Mouse (Mus musculus) hindbrain, postnatal 0 days (tissue): ENCODE results near the gene Tanc1. TPM values are rescaled to one million over a fixed set of nuclear protein-coding genes. Genes with fewer than 3 reads are reported as not detected.

Source experiments
- ATAC-seq: fragments of 200-750 bp; cut with Nextera tagmentation; 2 replicates; pipeline ENCODE4 v1.8.0; 2017; ENCODE audit warnings: mild to moderate bottlenecking, moderate TSS enrichment, moderate library complexity
- DNase-seq: peaks from one replicate; pipeline ENCODE4 v3.0.0-alpha.2; 2015; ENCODE audit warnings: low spot score
- H3K27ac ChIP-seq: fragments of 300-500 bp; sonication (generic); 2 replicates; pipeline ENCODE4 v1.5.1; 2014; ENCODE audit warnings: mild to moderate bottlenecking
- H3K27me3 ChIP-seq: fragments of 300-500 bp; sonication (generic); 2 replicates; pipeline ENCODE4 v1.6.1; 2014; ENCODE audit warnings: low read length, mixed read lengths; ENCODE audit not compliant: insufficient read depth
- H3K36me3 ChIP-seq: fragments of 300-500 bp; sonication (generic); 2 replicates; pipeline ENCODE4 v1.6.1; 2014; ENCODE audit warnings: low read length, mixed read lengths; ENCODE audit not compliant: insufficient read depth
- H3K4me1 ChIP-seq: fragments of 300-500 bp; sonication (generic); 2 replicates; pipeline ENCODE4 v1.6.1; 2014; ENCODE audit warnings: antibody characterized with exemption, low read length, mixed read lengths; ENCODE audit not compliant: insufficient read depth
- H3K4me2 ChIP-seq: fragments of 300-500 bp; sonication (generic); 2 replicates; pipeline ENCODE4 v1.6.1; 2014; ENCODE audit warnings: low read depth, mild to moderate bottlenecking, low read length, moderate library complexity, mixed read lengths
- H3K4me3 ChIP-seq: fragments of 300-500 bp; sonication (generic); 2 replicates; pipeline ENCODE4 v1.5.1; 2014; ENCODE audit warnings: low read length
- H3K9ac ChIP-seq: fragments of 300-500 bp; sonication (generic); replicated peaks from 2 replicates; pipeline ENCODE4 v1.6.1; 2014; ENCODE audit warnings: mild to moderate bottlenecking, low read length, moderate library complexity, mixed read lengths
- H3K9me3 ChIP-seq: fragments of 300-500 bp; sonication (generic); 2 replicates; pipeline ENCODE4 v1.6.1; 2016; ENCODE audit warnings: low read length, mixed read lengths
- CTCF ChIP-seq: IDR thresholded peaks from 2 replicates; pipeline ENCODE4 v1.5.1; 2016; ENCODE audit warnings: antibody characterized with exemption, control low read depth, low read depth
- whole genome bisulfite sequencing: fragments of 180-500 bp; shearing (Covaris S2); extraction: QIAGEN DNeasy Blood & Tissue Kit; methylation state at CpG from one replicate; pipeline ENCODE4 v1.1.7; 2014; 5-methylcytosine and 5-hydroxymethylcytosine counted together
- polyA plus RNA-seq: library from polyadenylated mRNA; unstranded; fragments of >200 nt; fragmentation: Nextera tagmentation; extraction: Ambion mirVana; gene quantifications from 2 replicates; pipeline ENCODE4 v1.2.1, GENCODE M21; 2015
- total RNA-seq: library from RNA; depleted of rRNA; stranded (reverse); fragments of >200 nt; gene quantifications from 2 replicates; pipeline ENCODE4 v1.2.3, GENCODE M21; 2014

The Tanc1 gene
- total and polyA plus RNA-seq, 2 experiments from 2014 or later: 4.2 to 12.1 TPM

GRCm38 (mm10) chr2:59623858-59624257 is 12.0 kb downstream of the Tanc1 start:
- ATAC-seq (no peak), DNase-seq (no peak)
- Histone ChIP-seq H3K27ac (no peak overlapping the region), H3K27me3 (no peaks in the 10 kb centered on the region), H3K9me3 (no peaks in the 10 kb centered on the region), H3K36me3 (no peaks in the 10 kb centered on the region), H3K9ac (no peak overlapping the region), H3K4me1 (0 out of 2 replicates have a peak, but pooled peaks cover 4% of the 10 kb centered on the region), H3K4me3 (no peak overlapping the region), H3K4me2 (no peak overlapping the region)
- WGBS: 80% methylated on average over 5 of the region's 5 CpGs
- TF ChIP-seq CTCF: no peak

GRCm38 (mm10) chr2:59625416-59625815 is 13.6 kb downstream of the Tanc1 start:
- H3K4me2 ChIP-seq: no peak overlapping the region
- no peak for TF ChIP-seq CTCF
- ATAC-seq (no peak), DNase-seq (no peak)
- H3K27ac ChIP-seq: no peak overlapping the region
- 86% methylated on average over 2 of the region's 2 CpGs for WGBS
- no peak overlapping the region for H3K4me3 ChIP-seq
- H3K36me3 ChIP-seq: no peaks in the 10 kb centered on the region
- H3K27me3 ChIP-seq: no peaks in the 10 kb centered on the region
- H3K9me3 ChIP-seq: no peaks in the 10 kb centered on the region
- 0 out of 2 replicates have a peak, but pooled peaks cover 4% of the 10 kb centered on the region for H3K4me1 ChIP-seq
- H3K9ac ChIP-seq: no peak overlapping the region

GRCm38 (mm10) chr2:59625927-59626326 is 14.1 kb downstream of the Tanc1 start:
- no peaks in the 10 kb centered on the region for H3K27me3 ChIP-seq
- no peak overlapping the region for H3K4me3 ChIP-seq
- H3K9ac ChIP-seq: no peak overlapping the region
- no peak overlapping the region for H3K27ac ChIP-seq
- 76% methylated on average over 8 of the region's 8 CpGs for WGBS
- no peaks in the 10 kb centered on the region for H3K36me3 ChIP-seq
- H3K9me3 ChIP-seq: no peaks in the 10 kb centered on the region
- ATAC-seq: no peak
- no peak for TF ChIP-seq CTCF
- H3K4me1 ChIP-seq: 0 out of 2 replicates have a peak, but pooled peaks cover 4% of the 10 kb centered on the region
- H3K4me2 ChIP-seq: no peak overlapping the region
- no peak for DNase-seq

- no peaks in the 10 kb centered on the region for H3K36me3 ChIP-seq
- 0 out of 2 replicates have a peak, but pooled peaks cover 4% of the 10 kb centered on the region for H3K4me1 ChIP-seq
- no peak overlapping the region for H3K27ac ChIP-seq
- no peak overlapping the region for H3K4me2 ChIP-seq
- DNase-seq (no peak), ATAC-seq (no peak)
- TF ChIP-seq CTCF: no peak
- WGBS: 67% methylated on average over 3 of the region's 3 CpGs
- H3K9ac ChIP-seq: no peak overlapping the region
- no peaks in the 10 kb centered on the region for H3K27me3 ChIP-seq
- H3K4me3 ChIP-seq: no peak overlapping the region
- no peaks in the 10 kb centered on the region for H3K9me3 ChIP-seq
Observed at GRCm38 (mm10) chr2:59626422-59626821, 14.6 kb downstream of the Tanc1 start.

- no peaks in the 10 kb centered on the region for H3K9me3 ChIP-seq
- H3K4me2 ChIP-seq: no peak overlapping the region
- TF ChIP-seq CTCF: no peak
- DNase-seq (no peak), ATAC-seq (no peak)
- no peaks in the 10 kb centered on the region for H3K36me3 ChIP-seq
- H3K4me3 ChIP-seq: no peak overlapping the region
- H3K27ac ChIP-seq: no peak overlapping the region
- WGBS: 28% methylated on average over 1 of the region's 1 CpGs
- H3K4me1 ChIP-seq: 0 out of 2 replicates have a peak, but pooled peaks cover 4% of the 10 kb centered on the region
- H3K27me3 ChIP-seq: no peaks in the 10 kb centered on the region
- no peak overlapping the region for H3K9ac ChIP-seq
Observed at GRCm38 (mm10) chr2:59627502-59627901, 15.7 kb downstream of the Tanc1 start.

GRCm38 (mm10) chr2:59628057-59628901 is 16.4 kb downstream of the Tanc1 start:
- no peaks in the 10 kb centered on the region for H3K9me3 ChIP-seq
- no peak overlapping the region for H3K9ac ChIP-seq
- WGBS: 64% methylated on average over 17 of the region's 17 CpGs
- H3K4me1 ChIP-seq: 0 out of 2 replicates have a peak, but pooled peaks cover 4% of the 10 kb centered on the region
- H3K4me2 ChIP-seq: no peak overlapping the region
- no peak for TF ChIP-seq CTCF
- DNase-seq (peak; percentile 48), ATAC-seq (peak; percentile 83)
- no peaks in the 10 kb centered on the region for H3K27me3 ChIP-seq
- no peaks in the 10 kb centered on the region for H3K36me3 ChIP-seq
- peak overlapping the region; percentile 20; the same call in 1 of the 2 replicates for H3K27ac ChIP-seq
- no peak overlapping the region for H3K4me3 ChIP-seq

- Histone ChIP-seq H3K27me3 (no peaks in the 10 kb centered on the region), H3K4me2 (no peak overlapping the region), H3K27ac (no peak overlapping the region), H3K4me3 (no peak overlapping the region), H3K36me3 (no peaks in the 10 kb centered on the region), H3K9ac (no peak overlapping the region), H3K4me1 (0 out of 2 replicates have a peak, but pooled peaks cover 4% of the 10 kb centered on the region), H3K9me3 (no peaks in the 10 kb centered on the region)
- ATAC-seq (no peak), DNase-seq (no peak)
- WGBS: 88% methylated on average over 4 of the region's 4 CpGs
- TF ChIP-seq CTCF: no peak
Observed at GRCm38 (mm10) chr2:59629829-59630228, 18.0 kb downstream of the Tanc1 start.
